ENCODE assay signal across 8 mouse cellular contexts in genomic region chr6:128142369-128143278, GRCm38 (mm10). TPM values are rescaled to one million over a fixed set of nuclear protein-coding genes. Genes with fewer than 3 reads are reported as not detected.
DNase-seq lines count a peak whose midpoint lies in the region; ATAC-seq and TF ChIP-seq lines count a peak whose summit lies in the region.

No protein-coding gene starts in this region.

- H3K4me2 ChIP-seq in forebrain, embryonic 16.5 days (ENCODE audit: low read length): peak overlapping the region; percentile 93
- peak overlapping the region; percentile 86 for H3K4me2 ChIP-seq in intestine, embryonic 14.5 days (ENCODE audit: low read length)
- peak overlapping the region; percentile 87 for H3K4me2 ChIP-seq in liver, postnatal 0 days (ENCODE audit: low read depth, low read length)

- H3K9ac ChIP-seq in forebrain, embryonic 16.5 days (replicated peaks; ENCODE audit: low read depth, low read length): peak overlapping the region; percentile 76
- peak overlapping the region; percentile 71 for H3K9ac ChIP-seq in intestine, embryonic 14.5 days (ENCODE audit: low read length)
- peak overlapping the region; percentile 65 for H3K9ac ChIP-seq in liver, postnatal 0 days (replicated peaks)

- 4% methylated on average over 20 of the region's 20 CpGs for WGBS in forebrain, embryonic 16.5 days
- 4% methylated on average over 20 of the region's 20 CpGs for WGBS in intestine, embryonic 14.5 days
- 11% methylated on average over 20 of the region's 20 CpGs for WGBS in liver, postnatal 0 days (ENCODE audit: insufficient replicate concordance)
- 9% methylated on average over 20 of the region's 20 CpGs for WGBS in small intestine, adult 2 months

- H3K9me3 ChIP-seq in forebrain, embryonic 16.5 days (ENCODE audit: control insufficient read depth, low read length): no peaks in the 10 kb centered on the region
- H3K9me3 ChIP-seq in intestine, embryonic 14.5 days (ENCODE audit: control insufficient read depth, low read length): no peaks in the 10 kb centered on the region
- H3K9me3 ChIP-seq in liver, postnatal 0 days (ENCODE audit: low read length): no peaks in the 10 kb centered on the region

- peak overlapping the region; percentile 81 for H3K4me3 ChIP-seq in forebrain, embryonic 16.5 days (replicated peaks; ENCODE audit: low read length)
- H3K4me3 ChIP-seq in intestine, embryonic 14.5 days (ENCODE audit: low read depth, low read length): peak overlapping the region; percentile 69
- peak overlapping the region; percentile 63 for H3K4me3 ChIP-seq in liver, postnatal 0 days (ENCODE audit: low read depth, low read length)
- peak overlapping the region; percentile 66 for H3K4me3 ChIP-seq in small intestine, adult 2 months (ENCODE audit: low read depth, low read length)

- DNase-seq in cerebellum, postnatal 10 days: peak; percentile 61 to 66
- DNase-seq in cerebellum, adult 11 months: no peak
- DNase-seq in NIH3T3 (ENCODE audit: low read depth): peak; percentile 62
- DNase-seq in intestine, embryonic 14.5 days (ENCODE audit: low spot score): peak; percentile 80
- no peak for DNase-seq in liver, postnatal 0 days

- no peak for TF ChIP-seq EP300 in liver, postnatal 0 days (IDR thresholded peaks at IDR 0.05; ENCODE audit: low read depth)

- peak overlapping the region; percentile 61; the same call in 1 of the 2 replicates for H3K27ac ChIP-seq in forebrain, embryonic 16.5 days (ENCODE audit: low read length)
- H3K27ac ChIP-seq in intestine, embryonic 14.5 days (ENCODE audit: low read depth): peak overlapping the region; percentile 90
- peak overlapping the region; percentile 69; the same call in 1 of the 2 replicates for H3K27ac ChIP-seq in liver, postnatal 0 days (ENCODE audit: low read depth)
- peak overlapping the region; percentile 31 for H3K27ac ChIP-seq in small intestine, adult 2 months (ENCODE audit: insufficient read depth, low read depth, low read length)

- TF ChIP-seq CTCF in liver, postnatal 0 days (IDR thresholded peaks at IDR 0.05; ENCODE audit: low read depth): no peak
- no peak for TF ChIP-seq CTCF in small intestine, adult 2 months (IDR thresholded peaks at IDR 0.05; ENCODE audit: extremely low read depth, insufficient read length, insufficient replicate concordance, low read depth, low read length)

- no peaks in the 10 kb centered on the region for H3K36me3 ChIP-seq in forebrain, embryonic 16.5 days (ENCODE audit: control insufficient read depth, insufficient read depth)
- H3K36me3 ChIP-seq in intestine, embryonic 14.5 days (ENCODE audit: control insufficient read depth, insufficient read depth, low read length): no peaks in the 10 kb centered on the region
- H3K36me3 ChIP-seq in liver, postnatal 0 days (replicated peaks; ENCODE audit: insufficient read depth, low read length): no peaks in the 10 kb centered on the region
- H3K36me3 ChIP-seq in small intestine, adult 2 months (ENCODE audit: control insufficient read depth, insufficient read depth, low read length): no peaks in the 10 kb centered on the region

- ATAC-seq in forebrain, embryonic 16.5 days: peak; percentile 65
- ATAC-seq in intestine, embryonic 14.5 days (replicated peaks; ENCODE audit: low FRiP score, low TSS enrichment, low read depth): peak; percentile 65
- ATAC-seq in liver, postnatal 0 days: 0 out of 2 replicates have a peak, but pooled peaks have one; percentile 2
- no peak for ATAC-seq in inflammation-experienced regulatory T-cells, adult 6 months

- no peak for TF ChIP-seq POLR2A in small intestine, adult 2 months (IDR thresholded peaks at IDR 0.05; ENCODE audit: low read depth, low read length)

- no peaks in the 10 kb centered on the region for H3K27me3 ChIP-seq in forebrain, embryonic 16.5 days (replicated peaks; ENCODE audit: control insufficient read depth, insufficient read depth, low read length)
- H3K27me3 ChIP-seq in intestine, embryonic 14.5 days (replicated peaks; ENCODE audit: control insufficient read depth, insufficient read depth, low read length): no peaks in the 10 kb centered on the region
- peaks cover 3% of the 10 kb centered on the region; the same call in 1 of the 2 replicates for H3K27me3 ChIP-seq in liver, postnatal 0 days (ENCODE audit: insufficient read depth, low read length)
- no peaks in the 10 kb centered on the region for H3K27me3 ChIP-seq in small intestine, adult 2 months (ENCODE audit: control insufficient read depth, insufficient read depth, low read length)

- peaks cover 14% of the 10 kb centered on the region for H3K4me1 ChIP-seq in forebrain, embryonic 16.5 days (replicated peaks; ENCODE audit: control insufficient read depth, insufficient read depth, low read length)
- H3K4me1 ChIP-seq in intestine, embryonic 14.5 days (replicated peaks; ENCODE audit: control insufficient read depth, insufficient read depth, low read length): peaks cover 12% of the 10 kb centered on the region; the same call in 1 of the 2 replicates
- H3K4me1 ChIP-seq in liver, postnatal 0 days (ENCODE audit: insufficient read depth): peaks cover 4% of the 10 kb centered on the region; the same call in 1 of the 2 replicates
- peaks cover 2% of the 10 kb centered on the region; the same call in 1 of the 2 replicates for H3K4me1 ChIP-seq in small intestine, adult 2 months (ENCODE audit: control insufficient read depth, insufficient read depth, insufficient read length, low read length)

RNA-seq across cellular contexts. Expression of gene Tspan9, which starts 0.8 kb away (rescaled TPM):
- polyA plus RNA-seq in forebrain, embryonic 16.5 days (2015; fragmentation: Nextera tagmentation; extraction: Ambion mirVana): 56.6 and 57.4 TPM in 2 replicates
- 110 and 113 TPM in 2 replicates for polyA plus RNA-seq in intestine, embryonic 14.5 days (2014; fragmentation: Nextera tagmentation; extraction: Ambion mirVana)
- polyA plus RNA-seq in liver, postnatal 0 days (2015; fragmentation: Nextera tagmentation; extraction: Ambion mirVana): 17.7 and 19.6 TPM in 2 replicates
- polyA plus RNA-seq in small intestine, adult 2 months (2012; rRNA removed): 15.3 and 20.6 TPM in 2 replicates
- polyA plus RNA-seq in inflammation-experienced regulatory T-cells, adult 6 months (2017; shearing (Covaris generic)): 1 to 10 TPM in 1 of 3 experiments, under 1 TPM in 1, not detected in 1; 0.36 to 1.3 TPM

Comparison
In these comparisons a context has a peak if more than half of its experiments do, and no peak if none do; other contexts are left out.
1. DNase-seq: peak in cerebellum, postnatal 10 days (2 of 2), NIH3T3 (single experiment) and intestine, embryonic 14.5 days (single experiment); none in cerebellum, adult 11 months (single experiment) and liver, postnatal 0 days (single experiment).
2. H3K27ac ChIP-seq: peak in every context shown above with its lines; median percentile 90 in intestine, embryonic 14.5 days; 69 in liver, postnatal 0 days; 61 in forebrain, embryonic 16.5 days; 31 in small intestine, adult 2 months.
3. Peak in every context shown above with its lines, with median percentiles within 50 percentile points of each other: H3K4me2 ChIP-seq, H3K4me3 ChIP-seq and H3K9ac ChIP-seq.